Mouse (Mus musculus): ENCODE data around the gene Sept10.
"Not testable (repeated sequence)": the region's sequence is repeated elsewhere in the genome, so short reads cannot be mapped to it uniquely, and the experiment has no call there.

Sept10 gene

DNA sequence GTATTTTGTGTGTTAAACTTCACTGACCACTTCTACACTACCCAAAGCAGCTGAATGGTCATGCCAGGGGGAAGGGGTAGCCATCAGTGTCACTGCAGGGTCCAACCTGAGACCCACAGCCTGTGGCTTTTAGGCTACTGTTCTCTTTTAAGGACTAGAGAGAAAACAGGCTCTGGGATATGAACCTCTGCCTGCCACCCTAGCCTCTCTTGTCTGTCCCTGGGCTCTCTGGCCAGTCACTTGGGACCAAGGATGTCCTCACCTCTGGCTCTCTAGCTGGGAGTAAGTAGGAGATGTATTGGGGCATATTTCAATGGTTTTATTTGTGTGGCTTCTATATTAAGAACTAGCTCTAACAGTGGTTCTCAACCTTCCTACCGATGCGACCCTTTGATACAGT, 101.8 kb downstream of the Sept10 start:
- DNase-seq, result no peak

DNA sequence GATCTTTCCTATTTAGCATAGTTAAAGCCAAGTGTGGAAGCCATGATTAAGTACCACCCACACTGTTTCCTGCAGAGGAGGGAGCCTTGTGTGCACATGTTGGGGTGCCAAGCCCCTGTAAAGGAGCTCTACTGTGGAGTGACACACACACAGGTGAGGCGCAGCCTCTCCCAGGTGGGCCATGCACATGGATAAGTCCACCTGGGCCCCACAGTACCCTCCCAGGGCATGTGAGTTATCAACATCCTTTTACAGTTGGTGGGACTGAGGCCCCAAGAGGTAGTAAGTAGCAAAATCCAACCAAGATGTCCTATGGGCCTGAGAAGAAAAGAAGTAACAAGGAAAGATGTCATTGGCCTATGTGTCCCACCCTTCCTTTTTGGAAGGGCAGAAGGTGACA, 102.6 kb downstream of the Sept10 start:
- no peak for DNase-seq

DNA sequence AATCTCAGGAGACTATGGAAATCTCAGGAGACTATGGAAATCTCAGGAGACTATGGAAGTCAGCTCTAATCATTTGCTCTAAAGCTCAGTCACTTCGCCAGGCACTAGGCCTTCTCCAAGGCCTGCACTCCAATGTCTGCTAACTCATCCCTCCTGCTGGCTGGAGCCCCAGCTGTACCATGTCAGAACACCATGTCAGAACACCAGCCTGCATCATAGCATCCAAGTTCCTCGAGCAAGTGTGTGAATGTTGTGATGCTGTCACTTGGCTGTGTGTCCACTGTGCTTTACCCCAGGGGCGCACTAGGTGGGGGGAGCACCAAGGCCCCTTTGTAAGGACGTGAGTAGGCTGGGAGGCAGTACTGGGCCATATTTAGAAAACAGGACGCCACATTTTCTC, 104.1 kb downstream of the Sept10 start:
- DNase-seq, result no peak

GRCm38 (mm10) chr10:59116331-59116730, 105.3 kb downstream of the Sept10 start:
- DNase-seq, result no peak

- no peak for DNase-seq
These were observed 106.0 kb downstream of the Sept10 start for GRCm38 (mm10) chr10:59115691-59116090.

DNA sequence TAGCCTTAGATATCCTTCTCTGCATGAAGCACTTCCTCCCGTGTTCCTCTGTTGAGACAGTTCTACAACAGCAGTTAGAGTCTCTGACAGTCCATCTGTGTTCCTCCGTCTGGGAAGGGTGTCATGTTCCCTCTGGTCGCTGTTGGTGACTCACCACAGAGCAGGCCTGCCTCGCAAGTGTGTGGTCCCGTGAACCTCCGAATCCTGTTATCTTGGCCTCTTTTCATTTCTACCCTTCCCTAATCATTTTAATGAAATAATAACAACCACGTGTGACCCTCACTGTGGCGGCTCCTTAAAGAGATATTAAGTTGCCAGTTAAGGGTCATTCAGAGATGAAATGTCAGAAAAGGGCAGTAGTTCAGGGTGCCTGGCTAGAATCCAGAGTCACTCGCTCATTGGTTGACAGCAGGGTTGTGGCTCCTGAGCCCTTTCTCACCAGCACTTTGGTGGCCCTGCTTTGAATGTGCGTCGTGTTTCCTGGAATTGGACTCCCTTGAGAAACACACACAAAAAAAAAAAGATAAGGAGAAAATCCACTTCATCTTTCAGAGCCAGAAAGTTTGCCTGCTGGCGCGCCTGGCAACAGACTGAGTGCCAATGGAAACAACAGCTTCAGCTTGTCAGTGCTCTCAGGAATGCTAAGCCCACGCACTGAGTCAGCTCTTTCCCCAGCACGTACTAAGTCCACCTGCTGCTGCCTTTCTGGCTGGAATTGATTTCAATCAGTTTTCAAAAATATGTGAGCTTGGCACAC, 106.9 kb downstream of the Sept10 start:
- no peak for DNase-seq

GRCm38 (mm10) chr10:59113386-59113785, 108.3 kb downstream of the Sept10 start:
- no peak for DNase-seq

DNA sequence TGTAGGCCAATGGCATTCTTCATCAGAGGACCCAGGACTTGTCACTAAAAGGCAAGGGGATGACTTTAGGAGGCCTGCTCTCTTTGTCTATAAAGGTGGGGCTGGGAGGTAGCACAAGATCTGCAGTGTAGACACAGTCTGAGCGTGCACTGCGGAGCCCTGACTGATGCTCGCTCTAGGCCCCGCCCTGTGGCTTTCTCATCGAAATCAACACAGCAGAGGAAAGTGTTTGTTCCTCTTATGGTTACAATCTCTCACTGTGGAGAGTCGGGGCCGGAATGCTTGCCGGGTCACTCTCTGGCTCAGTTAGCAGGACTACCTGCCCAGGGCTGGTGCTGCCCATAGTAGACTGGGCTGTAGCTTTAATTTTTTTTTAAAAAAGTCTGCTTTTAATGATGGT, 108.9 kb downstream of the Sept10 start:
- DNase-seq, result no peak

DNA sequence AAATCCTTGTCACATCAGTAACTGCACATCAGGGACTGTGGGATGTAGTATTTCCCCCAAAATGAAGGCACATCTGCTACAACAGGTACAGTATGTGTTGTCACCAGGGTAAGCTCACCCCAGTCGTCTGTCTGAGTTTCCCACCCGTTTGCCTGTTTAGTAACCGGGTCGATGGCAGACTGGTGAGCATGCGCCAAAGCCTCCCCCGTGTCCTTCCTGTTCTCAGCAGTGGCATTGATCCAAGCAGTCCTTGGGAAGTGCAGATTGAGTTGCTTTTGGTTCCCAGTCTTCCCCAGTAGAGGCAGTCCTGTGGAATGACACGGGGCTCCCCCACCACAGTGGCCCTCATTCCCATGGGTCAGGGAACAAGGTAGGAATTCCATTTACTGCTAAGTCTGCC, 111.3 kb downstream of the Sept10 start:
- no peak for DNase-seq

DNA sequence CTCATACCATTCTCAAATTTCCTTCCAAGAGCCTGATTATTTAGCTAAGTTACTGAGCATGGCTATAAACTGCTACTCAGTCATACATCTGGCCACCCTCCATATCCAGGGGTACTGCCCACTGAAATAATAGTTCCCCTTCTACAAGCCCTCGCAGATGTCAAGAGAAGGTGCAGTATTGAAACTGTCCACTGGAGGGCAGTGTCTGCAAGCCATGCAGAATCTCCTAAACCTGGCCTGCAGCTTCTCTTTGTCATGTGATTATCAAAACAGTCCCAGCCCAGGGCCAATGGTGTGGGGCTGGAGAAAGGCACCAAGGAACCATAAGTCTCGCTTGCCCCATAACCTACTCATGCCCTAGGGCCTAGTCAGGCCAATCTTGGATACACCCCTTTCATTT, 112.6 kb downstream of the Sept10 start:
- DNase-seq, result no peak

DNA sequence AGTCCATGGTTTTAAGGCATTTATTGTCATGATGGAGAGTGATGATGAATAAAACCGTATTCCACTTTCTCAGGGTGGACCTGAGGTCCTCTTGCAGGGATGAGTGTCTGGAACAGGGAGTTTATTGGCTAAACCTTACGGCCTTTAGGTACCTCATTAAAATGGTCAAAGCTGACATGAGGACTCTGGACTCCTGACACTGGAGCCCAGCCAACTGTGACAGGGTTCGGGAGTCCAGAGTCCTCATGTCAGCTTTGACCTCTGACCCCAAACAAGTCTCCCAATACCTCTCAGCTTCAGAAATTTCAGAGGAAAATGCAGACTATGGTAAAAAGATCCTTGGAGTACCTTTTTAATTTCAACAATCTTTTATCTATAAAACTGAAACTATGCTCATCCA, 115.0 kb downstream of the Sept10 start:
- DNase-seq, result no peak

DNA sequence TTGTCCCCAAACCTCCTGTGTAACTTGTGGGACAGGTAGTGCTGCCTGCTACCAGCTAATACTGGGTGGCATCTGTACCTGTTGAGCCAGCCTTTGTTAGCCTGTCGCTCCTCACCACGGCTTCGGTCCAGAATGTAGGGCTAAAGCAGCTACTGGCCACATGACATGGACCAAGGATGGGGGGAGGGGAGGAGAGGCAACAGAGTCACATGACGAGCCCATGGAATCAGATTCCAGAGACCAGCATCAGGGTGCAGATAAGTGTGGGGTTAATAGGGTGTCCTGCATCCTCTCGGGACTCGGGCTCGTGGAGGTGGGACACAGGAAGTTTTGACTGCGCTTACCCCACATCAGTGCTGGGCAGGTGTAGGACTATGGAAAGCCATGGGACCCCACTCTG, 115.8 kb downstream of the Sept10 start:
- DNase-seq, result no peak

GRCm38 (mm10) chr10:59104683-59105082, 117.0 kb downstream of the Sept10 start:
- DNase-seq, result no peak

DNA sequence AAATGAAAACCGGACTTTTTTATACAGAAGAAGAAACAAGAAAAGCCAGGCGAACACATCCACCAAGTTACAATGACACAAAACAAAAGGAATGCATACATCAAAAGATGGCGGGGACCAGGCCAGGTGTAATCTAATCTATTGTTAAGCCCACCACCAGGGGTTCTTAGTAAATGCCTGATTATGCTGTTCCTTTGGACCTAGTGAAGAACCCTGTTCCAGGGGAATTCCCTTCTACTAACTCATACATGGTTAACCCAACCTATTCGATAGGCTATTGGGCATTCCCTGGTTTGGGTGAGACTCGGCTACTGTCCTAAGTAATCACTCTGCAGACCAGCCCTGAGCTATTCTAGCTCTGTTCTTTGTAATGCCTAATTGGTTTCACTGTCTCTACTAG, 118.6 kb downstream of the Sept10 start:
- DNase-seq, result not testable (repeated sequence)

- no peak for DNase-seq
These were observed 129.7 kb downstream of the Sept10 start for GRCm38 (mm10) chr10:59091988-59092387.

All from cerebellum, adult 11-12 months (tissue).